Mouse (Mus musculus) small intestine, adult 2 months (tissue): ENCODE results near the gene Serpina1c. TPM values are rescaled to one million over a fixed set of nuclear protein-coding genes. Genes with fewer than 3 reads are reported as not detected.
"Not testable (repeated sequence)": the region's sequence is repeated elsewhere in the genome, so short reads cannot be mapped to it uniquely, and the experiment has no call there.

Source experiments
- H3K27ac ChIP-seq: fragments of 200-500 bp; 2 replicates; pipeline ENCODE4 v1.5.1; 2012; ENCODE audit warnings: low read depth, low read length, control low read depth, inconsistent platforms; ENCODE audit not compliant: insufficient read depth
- H3K27me3 ChIP-seq: fragments of 200-500 bp; 2 replicates; pipeline ENCODE4 v1.6.1; 2012; ENCODE audit warnings: mild to moderate bottlenecking, moderate library complexity, low read length, inconsistent platforms; ENCODE audit not compliant: control insufficient read depth, insufficient read depth
- H3K36me3 ChIP-seq: fragments of 200-500 bp; 2 replicates; pipeline ENCODE4 v1.6.1; 2012; ENCODE audit warnings: mild to moderate bottlenecking, low read length, control low read depth, inconsistent platforms; ENCODE audit not compliant: control insufficient read depth, insufficient read depth
- H3K4me1 ChIP-seq: fragments of 200-500 bp; 2 replicates; pipeline ENCODE4 v1.6.1; 2012; ENCODE audit warnings: low read length, inconsistent platforms, mixed read lengths; ENCODE audit not compliant: control insufficient read depth, insufficient read depth, insufficient read length
- H3K4me3 ChIP-seq: fragments of 200-500 bp; 2 replicates; pipeline ENCODE4 v1.5.1; 2012; ENCODE audit warnings: low read depth, mild to moderate bottlenecking, control low read depth, inconsistent platforms, low read length, moderate library complexity
- CTCF ChIP-seq: fragments of 200-500 bp; IDR thresholded peaks from 2 replicates; pipeline ENCODE4 v1.5.1; 2012; ENCODE audit warnings: low read depth, mild to moderate bottlenecking, control low read depth, inconsistent platforms, low read length, moderate library complexity, mixed read lengths; ENCODE audit not compliant: insufficient replicate concordance, insufficient read length; ENCODE audit errors: extremely low read depth
- POLR2A ChIP-seq: fragments of 200-500 bp; IDR thresholded peaks from 2 replicates; pipeline ENCODE4 v1.6.1; 2012; ENCODE audit warnings: low read depth, mild to moderate bottlenecking, control low read depth, inconsistent platforms, low read length, moderate library complexity
- WGBS: fragments of 180-500 bp; shearing (Covaris S2); methylation state at CpG from one replicate; pipeline ENCODE4 v1.1.7; 2018; 5-methylcytosine and 5-hydroxymethylcytosine counted together
- polyA plus RNA-seq: library from polyadenylated mRNA; depleted of rRNA; stranded (reverse); fragments of >200 nt; gene quantifications from 2 replicates; pipeline ENCODE4 v1.2.3, GENCODE M21; 2012; rRNA removed

Serpina1c gene
- polyA plus RNA-seq, 1 experiment, result 0.84 TPM

DNA sequence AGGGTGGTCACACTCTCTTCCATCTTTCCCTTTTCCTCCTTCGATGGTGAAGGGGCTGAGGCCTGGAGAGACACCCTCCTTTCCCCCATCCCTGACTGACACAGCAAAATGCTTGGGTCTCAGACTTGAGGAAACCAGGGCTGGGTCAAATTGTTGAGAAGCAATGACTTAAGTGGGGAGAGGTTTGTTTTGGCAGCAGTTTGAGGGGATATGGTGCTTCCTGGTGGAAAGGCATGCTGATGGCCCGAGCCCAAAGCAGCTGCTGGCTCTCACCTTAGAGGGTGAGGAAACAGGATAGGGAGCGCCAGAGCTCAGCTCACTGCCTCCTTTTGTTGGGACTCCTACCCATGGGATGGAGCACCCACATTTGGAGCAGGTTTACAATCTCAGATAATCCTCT, 43.7 kb downstream of the Serpina1c start:
- TF ChIP-seq CTCF (no peak), POLR2A (no peak)
- Histone ChIP-seq H3K27ac (no peak overlapping the region), H3K4me1 (no peaks in the 10 kb centered on the region), H3K4me3 (no peak overlapping the region), H3K27me3 (no peaks in the 10 kb centered on the region), H3K36me3 (no peaks in the 10 kb centered on the region)
- WGBS, result 40% methylated on average over 3 of the region's 3 CpGs

DNA sequence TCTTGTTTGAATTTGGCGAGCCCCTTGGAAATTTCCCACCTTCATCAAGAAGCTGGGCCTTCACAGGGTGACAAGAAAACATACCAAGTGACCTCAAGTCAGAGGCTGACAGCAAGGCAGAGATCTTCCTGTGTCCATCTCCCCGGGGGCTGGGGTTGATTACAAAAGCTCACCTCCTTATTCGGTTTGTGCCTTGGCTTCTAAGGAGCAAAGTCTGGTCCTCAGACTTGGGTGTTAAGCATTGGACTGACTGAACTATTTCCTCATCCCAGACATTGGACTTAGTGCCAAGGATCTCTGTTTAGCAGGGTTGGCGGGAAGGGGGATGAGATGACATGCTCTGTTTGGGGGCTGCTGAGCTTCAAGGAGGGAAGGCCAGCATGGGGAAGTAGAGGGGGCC, 44.1 kb downstream of the Serpina1c start:
- not testable (repeated sequence) for H3K27ac ChIP-seq, H3K36me3 ChIP-seq, H3K27me3 ChIP-seq, H3K4me1 ChIP-seq, H3K4me3 ChIP-seq
- WGBS, result 41% methylated on average over 3 of the region's 4 CpGs

DNA sequence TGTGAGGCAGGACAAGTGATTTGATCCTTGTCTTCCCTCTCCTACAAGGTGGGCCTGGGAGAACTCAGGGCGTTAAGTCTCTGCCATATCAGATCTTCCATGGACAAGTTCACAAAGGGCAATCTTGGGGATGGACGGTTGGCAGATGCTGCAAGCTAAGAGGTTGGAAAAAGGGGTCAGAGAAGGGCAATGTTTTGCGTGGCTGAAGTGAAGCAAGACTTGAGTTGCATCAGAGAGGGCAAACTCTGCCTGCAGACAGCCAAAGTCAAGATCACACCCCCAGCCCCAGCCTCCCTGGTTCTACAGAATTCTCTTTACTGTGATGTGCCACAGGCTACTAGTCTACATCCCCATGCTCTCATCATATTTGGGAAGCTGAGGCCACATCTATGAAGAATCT, 45.1 kb downstream of the Serpina1c start:
- not testable (repeated sequence) for H3K4me1 ChIP-seq, H3K36me3 ChIP-seq, H3K27ac ChIP-seq, H3K27me3 ChIP-seq, H3K4me3 ChIP-seq
- WGBS, result 76% methylated on average over 3 of the region's 3 CpGs

DNA sequence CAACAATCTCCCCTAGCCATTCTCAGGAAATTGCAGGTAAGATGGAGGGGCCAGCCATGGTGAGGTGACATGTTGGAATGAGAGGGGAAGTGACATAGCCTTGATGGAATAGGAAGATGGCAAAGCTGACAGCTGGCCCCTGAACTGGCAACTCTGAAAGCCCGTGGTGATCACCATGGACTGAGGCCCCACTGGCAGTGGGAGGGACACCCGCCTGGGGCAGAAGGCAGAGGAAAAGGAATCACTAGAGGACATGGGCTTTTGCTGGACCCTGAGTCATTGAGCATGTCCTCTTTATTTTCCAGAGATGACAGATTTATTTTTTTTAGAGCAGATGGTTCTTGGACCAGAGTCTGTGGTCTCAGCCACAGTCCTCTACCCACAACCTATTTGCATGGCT, 51.7 kb downstream of the Serpina1c start:
- not testable (repeated sequence) for H3K27me3 ChIP-seq, H3K27ac ChIP-seq, H3K4me1 ChIP-seq, H3K36me3 ChIP-seq, H3K4me3 ChIP-seq
- WGBS, result 77% methylated on average over 2 of the region's 2 CpGs

Other genes starting within 250 kb of the Serpina1c start
- not detected in 2 replicates for gene Serpina6, start 247.7 kb downstream of the Serpina1c start, polyA plus RNA-seq
- not detected in 2 replicates for gene Serpina16, start 228.7 kb downstream of the Serpina1c start, polyA plus RNA-seq
- 0.44 TPM in 1 of 2 replicates, not detected in the other for gene Serpina1f, start 209.4 kb downstream of the Serpina1c start, polyA plus RNA-seq
- gene Serpina1d, start 131.3 kb downstream of the Serpina1c start, polyA plus RNA-seq, result not detected in 2 replicates
- 1.2 and 7.9 TPM in 2 replicates for gene Serpina1b, start 74.5 kb downstream of the Serpina1c start, polyA plus RNA-seq
- 0.48 and 0.90 TPM in 2 replicates for gene Serpina1a, start 41.3 kb downstream of the Serpina1c start, polyA plus RNA-seq
- 0.55 and 0.84 TPM in 2 replicates for gene Serpina1e, start 54.1 kb upstream of the Serpina1c start, polyA plus RNA-seq
- gene Serpina11, start 85.1 kb upstream of the Serpina1c start, polyA plus RNA-seq, result 0.08 and 0.17 TPM in 2 replicates
- 0.13 TPM in 1 of 2 replicates, not detected in the other for gene Serpina9, start 108.9 kb upstream of the Serpina1c start, polyA plus RNA-seq
- not detected in 2 replicates for gene Serpina12, start 139.6 kb upstream of the Serpina1c start, polyA plus RNA-seq
- not detected in 2 replicates for gene Serpina5, start 196.2 kb upstream of the Serpina1c start, polyA plus RNA-seq
- not detected in 2 replicates for gene Serpina3a, start 207.8 kb upstream of the Serpina1c start, polyA plus RNA-seq
- not detected in 2 replicates for gene Serpina3b, start 223.1 kb upstream of the Serpina1c start, polyA plus RNA-seq
- 0.11 and 0.14 TPM in 2 replicates for gene Serpina3c, start 249.0 kb upstream of the Serpina1c start, polyA plus RNA-seq